Mouse (Mus musculus) liver, adult 2 months (tissue): ENCODE data around the gene Zdhhc24.

Experiments used
- CTCF ChIP-seq: fragments of 200-500 bp; IDR thresholded peaks from 2 replicates; pipeline ENCODE4 v1.5.1; 2011; ENCODE audit warnings: low read depth, low read length, control low read depth
- POLR2A ChIP-seq: fragments of 200-500 bp; IDR thresholded peaks from 2 replicates; pipeline ENCODE4 v1.6.1; 2011; ENCODE audit warnings: low read length, control low read depth; ENCODE audit not compliant: insufficient read depth; ENCODE audit errors: extremely low read depth

- TF ChIP-seq CTCF (no peak), POLR2A (no peak)
Measured at GRCm38 (mm10) chr19:4838526-4839140, 39.8 kb upstream of the Zdhhc24 start.
